Mouse (Mus musculus): ENCODE measurements around the gene Scube1.

- no peak for TF ChIP-seq CTCF (IDR thresholded peaks at IDR 0.05; ENCODE audit: low read depth)
- TF ChIP-seq EP300 (IDR thresholded peaks at IDR 0.05; ENCODE audit: low read depth): no peak
Measured at GRCm38 (mm10) chr15:83666418-83666817, 58.4 kb downstream of the Scube1 start.
